Mouse (Mus musculus): Measurements from ENCODE around the gene Ppp6r2. TPM values are rescaled to one million over a fixed set of nuclear protein-coding genes. Genes with fewer than 3 reads are reported as not detected.

The Ppp6r2 gene
- total and polyA plus RNA-seq, 3 experiments = 8.7 to 14.7 (median 10.3) TPM

DNA sequence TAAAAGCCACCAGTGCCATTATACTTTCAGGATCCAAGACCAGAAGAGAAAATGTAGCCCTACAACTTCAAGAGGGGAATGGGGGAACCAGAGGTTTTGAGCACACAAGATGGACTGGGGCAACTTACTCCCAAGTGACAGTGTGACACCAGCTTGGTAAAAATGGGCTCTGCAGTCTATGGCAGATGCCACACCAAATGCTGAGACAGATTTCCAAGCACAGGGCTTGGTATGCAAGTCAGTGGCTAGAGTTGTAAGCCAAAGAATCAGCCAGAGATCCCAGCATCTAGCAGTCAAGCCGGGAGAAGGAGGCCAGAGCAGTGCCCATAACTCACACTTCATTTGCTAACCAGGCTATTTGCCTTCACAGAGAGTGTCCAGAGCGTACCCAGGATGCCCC, 86.3 kb downstream of the Ppp6r2 start:
- in situ Hi-C loops (cut with MboI; ENCODE audit: low pct_ligation_motif_present, low pct_unique_long_range_greater_than_20kb, low sequenced_read_pairs) (no loop called here), dilution Hi-C loops (cut with MboI; ENCODE audit: extremely low pct_ligation_motif_present, extremely low pct_unique_long_range_greater_than_20kb, low sequenced_read_pairs) (no loop called here)
- Histone ChIP-seq H3K79me2 (replicated peaks; ENCODE audit: control insufficient read depth, extremely low read depth, insufficient read depth, poor library complexity, severe bottlenecking) (no peaks in the 10 kb centered on the region), H3K36me3 (replicated peaks in 1 of 2; ENCODE audit: control insufficient read depth in 1 of 2, insufficient read depth in 1 of 2, low read length in 1 of 2) (peaks cover 67 to 91% of the 10 kb centered on the region in 2 experiments), H3K27me3 (replicated peaks) (no peaks in the 10 kb centered on the region), H3K9ac (ENCODE audit: insufficient read depth, low read depth) (no peak overlapping the region), H3K27ac (ENCODE audit: insufficient read depth, low read depth) (no peak overlapping the region), H3K9me3 (replicated peaks; ENCODE audit: low read length) (no peaks in the 10 kb centered on the region), H3K4me1 (ENCODE audit: control insufficient read depth in 1 of 2, insufficient read depth in 2 of 2) (no peaks in the 10 kb centered on the region), H3K4me2 (ENCODE audit: insufficient read depth, low read depth, poor library complexity, severe bottlenecking) (no peak overlapping the region), H3K4me3 (replicated peaks in 1 of 3; ENCODE audit: low read depth in 2 of 3, low read length in 2 of 3, poor library complexity in 1 of 3) (no peak overlapping the region)
- no peak for DNase-seq (ENCODE audit: extremely low read depth)
- TF ChIP-seq ZNF384 (IDR thresholded peaks at IDR 0.05; ENCODE audit: low read depth, low read length) (no peak), TCF12 (IDR thresholded peaks at IDR 0.05; ENCODE audit: low read depth, low read length) (no peak), MAFK (IDR thresholded peaks at IDR 0.05; ENCODE audit: insufficient replicate concordance, low read length) (no peak), MAX (IDR thresholded peaks at IDR 0.05; ENCODE audit: low read length) (no peak), CHD2 (IDR thresholded peaks at IDR 0.05; ENCODE audit: low read length) (no peak), KAT2A (IDR thresholded peaks at IDR 0.05; ENCODE audit: insufficient replicate concordance, low read length) (no peak), SMC3 (IDR thresholded peaks at IDR 0.05; ENCODE audit: low read depth, low read length) (no peak), JUND (conservative IDR thresholded peaks at IDR 0.05; ENCODE audit: low read depth, low read length) (no peak), USF2 (conservative IDR thresholded peaks at IDR 0.05; ENCODE audit: low read depth, low read length) (no peak), TBP (conservative IDR thresholded peaks at IDR 0.05; ENCODE audit: low read depth, low read length) (no peak), MYC (IDR thresholded peaks at IDR 0.05; ENCODE audit: low read depth, low read length) (no peak), IRF4 (IDR thresholded peaks at IDR 0.05; ENCODE audit: low read depth, low read length) (no peak), HCFC1 (IDR thresholded peaks at IDR 0.05; ENCODE audit: low read depth, low read length) (no peak), MXI1 (IDR thresholded peaks at IDR 0.05; ENCODE audit: low read depth, low read length) (no peak), SIN3A (IDR thresholded peaks at IDR 0.05; ENCODE audit: low read length) (no peak)

DNA sequence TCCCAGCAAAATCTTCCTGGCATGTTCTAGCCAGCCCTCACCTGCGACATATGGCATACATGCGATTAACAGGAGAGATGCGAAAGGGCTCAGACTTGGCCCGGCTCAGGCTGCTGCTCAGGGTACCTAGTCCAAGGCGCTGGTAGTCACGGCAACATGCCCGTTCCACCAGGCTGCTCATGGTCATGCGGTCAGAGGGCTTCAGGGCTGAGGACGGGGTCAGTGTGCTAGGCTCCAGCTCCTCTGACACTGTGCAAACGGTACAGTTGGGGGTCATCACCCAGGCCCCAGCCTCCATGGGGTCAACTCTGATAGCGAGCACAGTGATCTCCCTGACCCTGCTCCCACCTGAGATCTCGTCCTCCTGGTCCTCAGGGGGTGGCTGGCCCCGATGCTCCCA, 88.8 kb downstream of the Ppp6r2 start:
- H3K9ac ChIP-seq (ENCODE audit: insufficient read depth, low read depth) = no peak overlapping the region
- H3K4me1 ChIP-seq (ENCODE audit: control insufficient read depth in 1 of 2, insufficient read depth in 2 of 2) = no peaks in the 10 kb centered on the region
- in situ Hi-C loops (cut with MboI; ENCODE audit: low pct_ligation_motif_present, low pct_unique_long_range_greater_than_20kb, low sequenced_read_pairs) = no loop called here
- H3K4me3 ChIP-seq (replicated peaks in 1 of 3; ENCODE audit: low read depth in 2 of 3, low read length in 2 of 3, poor library complexity in 1 of 3) = no peak overlapping the region
- H3K4me2 ChIP-seq (ENCODE audit: insufficient read depth, low read depth, poor library complexity, severe bottlenecking) = no peak overlapping the region
- no peak overlapping the region for H3K27ac ChIP-seq (ENCODE audit: insufficient read depth, low read depth)
- no peak for DNase-seq (ENCODE audit: extremely low read depth)
- no peaks in the 10 kb centered on the region for H3K9me3 ChIP-seq (replicated peaks; ENCODE audit: low read length)
- TF ChIP-seq TBP (conservative IDR thresholded peaks at IDR 0.05; ENCODE audit: low read depth, low read length) = no peak
- no peak for TF ChIP-seq JUND (conservative IDR thresholded peaks at IDR 0.05; ENCODE audit: low read depth, low read length)
- no peak for TF ChIP-seq NRF1 (IDR thresholded peaks at IDR 0.05; ENCODE audit: low read depth, low read length)
- TF ChIP-seq ZNF384 (IDR thresholded peaks at IDR 0.05; ENCODE audit: low read depth, low read length) = no peak
- TF ChIP-seq MXI1 (IDR thresholded peaks at IDR 0.05; ENCODE audit: low read depth, low read length) = no peak
- TF ChIP-seq CHD2 (IDR thresholded peaks at IDR 0.05; ENCODE audit: low read length) = no peak
- no peak for TF ChIP-seq HCFC1 (IDR thresholded peaks at IDR 0.05; ENCODE audit: low read depth, low read length)
- TF ChIP-seq USF1 (IDR thresholded peaks at IDR 0.05; ENCODE audit: low read depth, low read length) = no peak
- no peak for TF ChIP-seq ELF1 (IDR thresholded peaks at IDR 0.05; ENCODE audit: low read depth, low read length)
- TF ChIP-seq NELFE (IDR thresholded peaks at IDR 0.05; ENCODE audit: low read depth, low read length) = no peak
- peaks cover 63 to 91% of the 10 kb centered on the region in 2 experiments for H3K36me3 ChIP-seq (replicated peaks in 1 of 2; ENCODE audit: control insufficient read depth in 1 of 2, insufficient read depth in 1 of 2, low read length in 1 of 2)
- dilution Hi-C loops (cut with MboI; ENCODE audit: extremely low pct_ligation_motif_present, extremely low pct_unique_long_range_greater_than_20kb, low sequenced_read_pairs) = no loop called here
- no peaks in the 10 kb centered on the region for H3K79me2 ChIP-seq (replicated peaks; ENCODE audit: control insufficient read depth, extremely low read depth, insufficient read depth, poor library complexity, severe bottlenecking)
- no peaks in the 10 kb centered on the region for H3K27me3 ChIP-seq (replicated peaks)
